Mouse (Mus musculus) kidney, adult 11 months (tissue): Measurements from ENCODE around the gene Zmynd15.
"Not testable (repeated sequence)": the region's sequence is repeated elsewhere in the genome, so short reads cannot be mapped to it uniquely, and the experiment has no call there.

Source experiments
- DNase-seq: peaks from one replicate; pipeline ENCODE4 v3.0.0; 2022

The Zmynd15 gene

GRCm38 (mm10) chr11:70450926-70451325 lies 8.3 kb upstream of the Zmynd15 start:
- DNase-seq: no peak

GRCm38 (mm10) chr11:70451797-70452498 lies 7.3 kb upstream of the Zmynd15 start, which contains the start of gene Med11:
Med11 (plus strand) TSS chr11:70451919.
- peak; percentile 98 for DNase-seq

GRCm38 (mm10) chr11:70453261-70454044 lies 5.8 kb upstream of the Zmynd15 start:
- peak; percentile 40 for DNase-seq

GRCm38 (mm10) chr11:70459601-70460101 lies 418 bp downstream of the Zmynd15 start, which contains the start of gene Cxcl16:
Cxcl16 (minus strand) TSS chr11:70459984.
- peak; percentile 63 for DNase-seq

- DNase-seq: no peak
Measured at GRCm38 (mm10) chr11:70463970-70464369, 4.7 kb downstream of the Zmynd15 start.

- no peak for DNase-seq
Measured at GRCm38 (mm10) chr11:70465211-70465610, 6.0 kb downstream of the Zmynd15 start.

GRCm38 (mm10) chr11:70465824-70466223 lies 6.6 kb downstream of the Zmynd15 start:
- DNase-seq: no peak

- no peak for DNase-seq
Measured at GRCm38 (mm10) chr11:70467902-70468619, 8.8 kb downstream of the Zmynd15 start.

- no peak for DNase-seq
Measured at GRCm38 (mm10) chr11:70469764-70470163, 10.5 kb downstream of the Zmynd15 start.

- DNase-seq: peak; percentile 75
Measured at GRCm38 (mm10) chr11:70472716-70473115, 13.5 kb downstream of the Zmynd15 start.

- not testable (repeated sequence) for DNase-seq
Measured at GRCm38 (mm10) chr11:70473291-70473690, 14.1 kb downstream of the Zmynd15 start.

GRCm38 (mm10) chr11:70474872-70475534 lies 15.8 kb downstream of the Zmynd15 start:
- peak; percentile 71 for DNase-seq

GRCm38 (mm10) chr11:70485498-70485897 lies 26.3 kb downstream of the Zmynd15 start:
- DNase-seq: no peak

- no peak for DNase-seq
Measured at GRCm38 (mm10) chr11:70487816-70488215, 28.6 kb downstream of the Zmynd15 start.

- DNase-seq: no peak
Measured at GRCm38 (mm10) chr11:70489138-70489537, 29.9 kb downstream of the Zmynd15 start.

- DNase-seq: no peak
Measured at GRCm38 (mm10) chr11:70489684-70490083, 30.5 kb downstream of the Zmynd15 start.

- DNase-seq: peak; percentile 58
Measured at GRCm38 (mm10) chr11:70499566-70500475, 40.6 kb downstream of the Zmynd15 start.

GRCm38 (mm10) chr11:70500476-70500812 lies 41.2 kb downstream of the Zmynd15 start:
- DNase-seq: no peak

GRCm38 (mm10) chr11:70502018-70502417 lies 42.8 kb downstream of the Zmynd15 start:
- no peak for DNase-seq

- no peak for DNase-seq
Measured at GRCm38 (mm10) chr11:70504970-70505369, 45.7 kb downstream of the Zmynd15 start, which contains the start of gene Tm4sf5. Tm4sf5 (plus strand) TSS chr11:70505244.

- peak; percentile 59 for DNase-seq
Measured at GRCm38 (mm10) chr11:70506385-70506784, 47.2 kb downstream of the Zmynd15 start.
